Mouse (Mus musculus) lung, embryonic 16.5 days (tissue): ENCODE results near the gene Prc1. TPM values are rescaled to one million over a fixed set of nuclear protein-coding genes. Genes with fewer than 3 reads are reported as not detected.
"Not testable (repeated sequence)": the region's sequence is repeated elsewhere in the genome, so short reads cannot be mapped to it uniquely, and the experiment has no call there.

Experiments
- ATAC-seq: fragments of 200-750 bp; cut with Nextera tagmentation; 2 replicates; pipeline ENCODE4 v1.8.0; 2017; ENCODE audit warnings: low read depth, mild to moderate bottlenecking, moderate library complexity
- H3K27ac ChIP-seq: fragments of 300-500 bp; sonication (generic); 2 replicates; pipeline ENCODE4 v1.5.1; 2014; ENCODE audit warnings: mild to moderate bottlenecking, control low read depth, low read length
- H3K27me3 ChIP-seq: fragments of 300-500 bp; sonication (generic); 2 replicates; pipeline ENCODE4 v1.6.1; 2014; ENCODE audit warnings: low read depth, low read length, mixed read lengths; ENCODE audit not compliant: control insufficient read depth, insufficient read depth
- H3K36me3 ChIP-seq: fragments of 300-500 bp; sonication (generic); 2 replicates; pipeline ENCODE4 v1.6.1; 2014; ENCODE audit warnings: low read length; ENCODE audit not compliant: control insufficient read depth, insufficient read depth
- H3K4me1 ChIP-seq: fragments of 300-500 bp; sonication (generic); replicated peaks from 2 replicates; pipeline ENCODE4 v1.6.1; 2014; ENCODE audit warnings: low read length, mixed read lengths; ENCODE audit not compliant: control insufficient read depth, insufficient read depth
- H3K4me2 ChIP-seq: fragments of 300-500 bp; sonication (generic); 2 replicates; pipeline ENCODE4 v1.6.1; 2014; ENCODE audit warnings: low read depth, low read length, control low read depth
- H3K4me3 ChIP-seq: fragments of 300-500 bp; sonication (generic); 2 replicates; pipeline ENCODE4 v1.5.1; 2014; ENCODE audit warnings: mild to moderate bottlenecking, low read length, control low read depth
- H3K9ac ChIP-seq: fragments of 300-500 bp; sonication (generic); 2 replicates; pipeline ENCODE4 v1.6.1; 2014; ENCODE audit warnings: low read length, control low read depth
- H3K9me3 ChIP-seq: fragments of 300-500 bp; sonication (generic); 2 replicates; pipeline ENCODE4 v1.6.1; 2016; ENCODE audit warnings: low read length; ENCODE audit not compliant: control insufficient read depth
- WGBS: fragments of 180-500 bp; shearing (Covaris S2); extraction: QIAGEN DNeasy Blood & Tissue Kit; methylation state at CpG from one replicate; pipeline ENCODE4 v1.1.7; 2014; 5-methylcytosine and 5-hydroxymethylcytosine counted together
- polyA plus RNA-seq: library from polyadenylated mRNA; unstranded; fragments of >200 nt; fragmentation: Nextera tagmentation; extraction: Ambion mirVana; gene quantifications from 2 replicates; pipeline ENCODE4 v1.2.1, GENCODE M21; 2015

Gene Prc1
- polyA plus RNA-seq, 1 experiment from 2014 or later, result 182 TPM

- Histone ChIP-seq H3K4me3 (peak within 1 kb of the TSS; percentile 67), H3K27ac (peak within 1 kb of the TSS; percentile 89), H3K9ac (peak within 1 kb of the TSS; percentile 63), H3K27me3 (no peaks in the 10 kb centered on the region), H3K36me3 (peaks cover 27% of the 10 kb centered on the region), H3K4me2 (peak within 1 kb of the TSS; percentile 70), H3K4me1 (peaks cover 9% of the 10 kb centered on the region), H3K9me3 (no peaks in the 10 kb centered on the region)
- ATAC-seq, result peak; percentile 99
- 2% methylated on average over 38 of the region's 38 CpGs for WGBS
Measured at GRCm38 (mm10) chr7:80324043-80324815, 30.0 kb downstream of the Prc1 start, which contains the start of gene Rccd1. Gene Rccd1 (minus strand): TSS chr7:80324454.

GRCm38 (mm10) chr7:80324816-80325119 is 30.5 kb downstream of the Prc1 start:
- WGBS, result 47% methylated on average over 5 of the region's 5 CpGs
- H3K9ac ChIP-seq, ATAC-seq, H3K9me3 ChIP-seq, H3K27me3 ChIP-seq, H3K4me1 ChIP-seq: not testable (repeated sequence)
- Histone ChIP-seq H3K4me2 (peak overlapping the region; percentile 70), H3K36me3 (peaks cover 30% of the 10 kb centered on the region), H3K27ac (peak overlapping the region; percentile 56; the same call in 1 of the 2 replicates), H3K4me3 (peak overlapping the region; percentile 67; the same call in 1 of the 2 replicates)

GRCm38 (mm10) chr7:80325292-80325868 is 31.1 kb downstream of the Prc1 start:
- ATAC-seq, result no peak
- Histone ChIP-seq H3K27ac (peak overlapping the region; percentile 30; the same call in 1 of the 2 replicates), H3K9me3 (no peaks in the 10 kb centered on the region), H3K4me3 (no peak overlapping the region), H3K4me1 (peaks cover 9% of the 10 kb centered on the region), H3K27me3 (no peaks in the 10 kb centered on the region), H3K4me2 (no peak overlapping the region), H3K36me3 (peaks cover 36% of the 10 kb centered on the region), H3K9ac (no peak overlapping the region)
- 93% methylated on average over 16 of the region's 16 CpGs for WGBS

- Histone ChIP-seq H3K27ac (no peak overlapping the region), H3K36me3 (peaks cover 42% of the 10 kb centered on the region), H3K9ac (no peak overlapping the region), H3K4me3 (no peak overlapping the region), H3K9me3 (no peaks in the 10 kb centered on the region), H3K4me2 (no peak overlapping the region), H3K27me3 (no peaks in the 10 kb centered on the region), H3K4me1 (peaks cover 9% of the 10 kb centered on the region)
- ATAC-seq, result no peak
- 96% methylated on average over 19 of the region's 19 CpGs for WGBS
Measured at GRCm38 (mm10) chr7:80326076-80326475, 31.8 kb downstream of the Prc1 start.

- H3K27me3 ChIP-seq, result no peaks in the 10 kb centered on the region
- H3K27ac ChIP-seq, result no peak overlapping the region
- WGBS, result 90% methylated on average over 8 of the region's 8 CpGs
- no peak overlapping the region for H3K9ac ChIP-seq
- H3K4me3 ChIP-seq, result no peak overlapping the region
- no peaks in the 10 kb centered on the region for H3K9me3 ChIP-seq
- ATAC-seq, result no peak
- H3K4me2 ChIP-seq, result no peak overlapping the region
- peaks cover 71% of the 10 kb centered on the region for H3K36me3 ChIP-seq
- H3K4me1 ChIP-seq, result no peaks in the 10 kb centered on the region; the same call in 1 of the 2 replicates
Measured at GRCm38 (mm10) chr7:80330278-80330677, 36.0 kb downstream of the Prc1 start.

GRCm38 (mm10) chr7:80331433-80331832 is 37.2 kb downstream of the Prc1 start:
- WGBS, result 89% methylated on average over 19 of the region's 19 CpGs
- no peak for ATAC-seq

GRCm38 (mm10) chr7:80334848-80335247 is 40.6 kb downstream of the Prc1 start:
- no peak overlapping the region for H3K27ac ChIP-seq
- WGBS, result 76% methylated on average over 4 of the region's 4 CpGs
- no peak overlapping the region for H3K4me2 ChIP-seq
- no peak overlapping the region for H3K9ac ChIP-seq
- H3K36me3 ChIP-seq, result peaks cover 54% of the 10 kb centered on the region
- no peaks in the 10 kb centered on the region for H3K27me3 ChIP-seq
- no peak for ATAC-seq
- no peak overlapping the region for H3K4me3 ChIP-seq
- H3K4me1 ChIP-seq, result peaks cover 10% of the 10 kb centered on the region
- H3K9me3 ChIP-seq, result no peaks in the 10 kb centered on the region

More at GRCm38 (mm10) chr7:80331433-80331832, 37.2 kb downstream of the Prc1 start:
- no peak overlapping the region for H3K27ac ChIP-seq
- H3K27me3 ChIP-seq, result no peaks in the 10 kb centered on the region
- no peak overlapping the region for H3K9ac ChIP-seq
- no peak overlapping the region for H3K4me3 ChIP-seq
- H3K36me3 ChIP-seq, result peaks cover 71% of the 10 kb centered on the region
- no peak overlapping the region for H3K4me2 ChIP-seq
- H3K4me1 ChIP-seq, result no peaks in the 10 kb centered on the region
- no peaks in the 10 kb centered on the region for H3K9me3 ChIP-seq

- Histone ChIP-seq H3K36me3 (peaks cover 34% of the 10 kb centered on the region), H3K4me3 (no peak overlapping the region), H3K4me1 (peaks cover 12% of the 10 kb centered on the region), H3K27ac (no peak overlapping the region), H3K27me3 (no peaks in the 10 kb centered on the region), H3K9me3 (no peaks in the 10 kb centered on the region), H3K4me2 (no peak overlapping the region), H3K9ac (no peak overlapping the region)
- 91% methylated on average over 3 of the region's 3 CpGs for WGBS
- ATAC-seq, result no peak
Measured at GRCm38 (mm10) chr7:80336932-80337331, 42.7 kb downstream of the Prc1 start.

- Histone ChIP-seq H3K9me3 (no peaks in the 10 kb centered on the region), H3K27ac (no peak overlapping the region), H3K27me3 (no peaks in the 10 kb centered on the region), H3K36me3 (peaks cover 15% of the 10 kb centered on the region), H3K9ac (peak overlapping the region; percentile 78), H3K4me1 (peaks cover 21% of the 10 kb centered on the region), H3K4me2 (peak overlapping the region; percentile 79), H3K4me3 (peak overlapping the region; percentile 68)
- WGBS, result 5% methylated on average over 17 of the region's 17 CpGs
- no peak for ATAC-seq
Measured at GRCm38 (mm10) chr7:80339371-80339770, 45.1 kb downstream of the Prc1 start.
